Mouse (Mus musculus) MEL-GATA-1-ER (cell line): ENCODE data around the gene Gtf3c5.

Experiments used
- DNase-seq: peaks from one replicate; pipeline ENCODE4 v3.0.0-alpha.2; 2012; ENCODE audit warnings: low read depth; ENCODE audit errors: extremely low read depth

Gene Gtf3c5

GRCm38 (mm10) chr2:28535650-28536049, 47.9 kb downstream of the Gtf3c5 start:
- no peak for DNase-seq

GRCm38 (mm10) chr2:28535263-28535540, 48.3 kb downstream of the Gtf3c5 start:
- DNase-seq: no peak

GRCm38 (mm10) chr2:28534436-28535262, 48.9 kb downstream of the Gtf3c5 start:
- DNase-seq: no peak

- DNase-seq: no peak
Observed at GRCm38 (mm10) chr2:28533901-28534435, 49.6 kb downstream of the Gtf3c5 start.

- no peak for DNase-seq
Observed at GRCm38 (mm10) chr2:28532938-28533771, 50.4 kb downstream of the Gtf3c5 start.

- DNase-seq: no peak
Observed at GRCm38 (mm10) chr2:28530311-28530710, 53.2 kb downstream of the Gtf3c5 start.

- DNase-seq: no peak
Observed at GRCm38 (mm10) chr2:28529856-28530255, 53.7 kb downstream of the Gtf3c5 start.

- DNase-seq: no peak
Observed at GRCm38 (mm10) chr2:28528354-28528730, 55.2 kb downstream of the Gtf3c5 start.

- DNase-seq: no peak
Observed at GRCm38 (mm10) chr2:28527436-28528353, 55.9 kb downstream of the Gtf3c5 start.

- DNase-seq: no peak
Observed at GRCm38 (mm10) chr2:28525943-28526876, 57.3 kb downstream of the Gtf3c5 start.

- DNase-seq: no peak
Observed at GRCm38 (mm10) chr2:28525219-28525942, 58.2 kb downstream of the Gtf3c5 start.

GRCm38 (mm10) chr2:28524406-28524805, 59.1 kb downstream of the Gtf3c5 start:
- DNase-seq: no peak

- no peak for DNase-seq
Observed at GRCm38 (mm10) chr2:28523643-28524117, 59.9 kb downstream of the Gtf3c5 start.

GRCm38 (mm10) chr2:28522166-28522565, 61.4 kb downstream of the Gtf3c5 start:
- DNase-seq: no peak

GRCm38 (mm10) chr2:28521571-28522151, 61.9 kb downstream of the Gtf3c5 start:
- DNase-seq: no peak

- no peak for DNase-seq
Observed at GRCm38 (mm10) chr2:28520581-28520980, 63.0 kb downstream of the Gtf3c5 start.

- DNase-seq: no peak
Observed at GRCm38 (mm10) chr2:28518231-28518630, 65.3 kb downstream of the Gtf3c5 start.

GRCm38 (mm10) chr2:28517206-28517909, 66.2 kb downstream of the Gtf3c5 start:
- DNase-seq: no peak
